Mouse (Mus musculus) forebrain, embryonic 15.5 days (tissue): ENCODE measurements at regions not wholly inside any gene's neighbourhood (a gene's known extent, or its start where the extent isn't known, plus 50 kb on each side); places are given as distances from the start of the nearest gene placed in this dataset.
"Not testable (repeated sequence)": the region's sequence is repeated elsewhere in the genome, so short reads cannot be mapped to it uniquely, and the experiment has no call there.

Source experiments
- ATAC-seq: fragments of 200-750 bp; cut with Nextera tagmentation; replicated peaks from 2 replicates; pipeline ENCODE4 v1.8.0; 2017; ENCODE audit warnings: mild to moderate bottlenecking, moderate TSS enrichment, moderate library complexity
- H3K27ac ChIP-seq: fragments of 300-500 bp; sonication (generic); replicated peaks from 2 replicates; pipeline ENCODE4 v1.5.1; 2015; ENCODE audit warnings: mild to moderate bottlenecking, inconsistent platforms
- H3K27me3 ChIP-seq: fragments of 300-500 bp; sonication (generic); 2 replicates; pipeline ENCODE4 v1.6.1; 2015; ENCODE audit warnings: inconsistent platforms
- H3K36me3 ChIP-seq: fragments of 300-500 bp; sonication (generic); 2 replicates; pipeline ENCODE4 v1.6.1; 2015; ENCODE audit warnings: mild to moderate bottlenecking, inconsistent platforms
- H3K4me1 ChIP-seq: fragments of 300-500 bp; sonication (generic); 2 replicates; pipeline ENCODE4 v1.6.1; 2015; ENCODE audit warnings: inconsistent platforms
- H3K4me2 ChIP-seq: fragments of 300-500 bp; sonication (generic); replicated peaks from 2 replicates; pipeline ENCODE4 v1.6.1; 2015; ENCODE audit warnings: mild to moderate bottlenecking, inconsistent platforms
- H3K4me3 ChIP-seq: fragments of 300-500 bp; sonication (generic); 2 replicates; pipeline ENCODE4 v1.5.1; 2015; ENCODE audit warnings: mild to moderate bottlenecking, inconsistent platforms
- H3K9ac ChIP-seq: fragments of 300-500 bp; sonication (generic); replicated peaks from 2 replicates; pipeline ENCODE4 v1.6.1; 2015; ENCODE audit warnings: mild to moderate bottlenecking, inconsistent platforms
- H3K9me3 ChIP-seq: fragments of 300-500 bp; sonication (generic); 2 replicates; pipeline ENCODE4 v1.6.1; 2016; ENCODE audit warnings: inconsistent platforms
- WGBS: fragments of 180-500 bp; shearing (Covaris S2); methylation state at CpG from one replicate; pipeline ENCODE4 v1.1.7; 2015; ENCODE audit warnings: mixed read lengths; 5-methylcytosine and 5-hydroxymethylcytosine counted together

DNA sequence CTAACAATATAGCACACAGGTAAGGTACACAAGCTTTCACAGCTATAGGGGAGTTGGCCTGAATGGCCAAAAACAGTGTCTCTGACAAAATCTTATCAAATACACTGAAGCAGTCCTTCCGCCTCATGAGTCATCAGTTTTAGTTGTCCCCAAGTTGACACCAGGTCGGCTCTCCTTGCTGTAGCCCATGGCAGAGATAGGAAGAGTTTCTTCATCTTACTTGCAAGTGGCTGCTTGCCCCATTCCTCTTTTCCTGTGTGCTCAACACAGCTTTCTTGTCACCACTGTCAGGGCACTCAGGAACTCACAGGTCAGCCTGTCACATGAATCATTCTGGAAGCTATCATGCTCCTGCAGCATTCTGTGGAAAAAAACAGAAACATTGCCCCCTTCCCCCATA lies 77.1 kb downstream of the Olfr721-ps1 start:
- H3K27ac ChIP-seq, H3K9ac ChIP-seq, H3K36me3 ChIP-seq, H3K27me3 ChIP-seq, ATAC-seq, H3K9me3 ChIP-seq, H3K4me1 ChIP-seq, H3K4me3 ChIP-seq, H3K4me2 ChIP-seq: not testable (repeated sequence)
- WGBS, result 95% methylated on average over 2 of the region's 2 CpGs

DNA sequence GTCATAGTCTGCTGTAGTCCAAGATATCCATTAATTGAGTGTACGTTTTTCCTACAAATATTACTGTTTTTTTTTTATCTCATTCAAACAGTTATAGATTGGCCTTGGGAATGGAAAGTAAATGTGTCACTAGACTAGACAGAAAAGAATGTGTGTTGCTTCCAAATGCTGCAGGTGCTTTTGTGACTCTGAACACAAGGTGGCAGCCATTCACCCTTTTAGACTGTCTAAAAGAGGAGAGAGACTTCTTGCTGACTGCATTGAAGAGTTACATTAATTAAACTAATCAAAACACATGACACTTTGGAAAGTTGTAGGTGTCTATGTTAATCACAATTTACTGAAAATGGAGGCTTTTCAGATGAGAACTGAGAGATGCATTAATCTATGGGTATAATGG lies 80.7 kb downstream of the Olfr721-ps1 start:
- Histone ChIP-seq H3K9ac (no peak overlapping the region), H3K27me3 (no peaks in the 10 kb centered on the region), H3K4me3 (no peak overlapping the region), H3K36me3 (no peaks in the 10 kb centered on the region), H3K9me3 (no peaks in the 10 kb centered on the region), H3K4me1 (no peaks in the 10 kb centered on the region), H3K27ac (no peak overlapping the region), H3K4me2 (no peak overlapping the region)
- WGBS, result 81% methylated on average over 1 of the region's 1 CpGs
- no peak; the same call in 1 of the 2 replicates for ATAC-seq

DNA sequence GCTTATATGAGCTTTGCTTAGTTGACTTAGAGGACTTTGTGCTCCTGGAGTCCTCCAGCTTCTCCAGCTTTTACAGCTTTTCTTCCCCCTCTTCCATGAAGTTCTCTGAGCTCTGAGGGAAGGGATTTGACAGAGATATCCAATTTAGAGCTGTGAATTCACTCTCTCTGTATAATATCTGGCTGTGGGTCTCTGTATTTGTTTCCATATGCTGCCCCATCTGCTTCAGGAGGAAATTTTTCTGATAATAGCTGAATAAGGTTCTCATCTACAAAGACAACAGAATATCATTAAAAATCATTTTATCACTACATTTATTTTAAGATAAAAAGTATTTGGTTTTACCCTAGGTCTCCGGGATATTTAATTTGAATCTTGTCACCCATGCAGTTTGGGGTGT lies 85.3 kb downstream of the Olfr721-ps1 start:
- H3K9ac ChIP-seq, result no peak overlapping the region
- H3K27ac ChIP-seq, result no peak overlapping the region
- no peak overlapping the region for H3K4me2 ChIP-seq
- H3K27me3 ChIP-seq, result no peaks in the 10 kb centered on the region
- H3K36me3 ChIP-seq, result no peaks in the 10 kb centered on the region
- no peaks in the 10 kb centered on the region for H3K9me3 ChIP-seq
- H3K4me1 ChIP-seq, result no peaks in the 10 kb centered on the region
- no peak for ATAC-seq
- 90% methylated on average over 1 of the region's 1 CpGs for WGBS
- H3K4me3 ChIP-seq, result no peak overlapping the region

DNA sequence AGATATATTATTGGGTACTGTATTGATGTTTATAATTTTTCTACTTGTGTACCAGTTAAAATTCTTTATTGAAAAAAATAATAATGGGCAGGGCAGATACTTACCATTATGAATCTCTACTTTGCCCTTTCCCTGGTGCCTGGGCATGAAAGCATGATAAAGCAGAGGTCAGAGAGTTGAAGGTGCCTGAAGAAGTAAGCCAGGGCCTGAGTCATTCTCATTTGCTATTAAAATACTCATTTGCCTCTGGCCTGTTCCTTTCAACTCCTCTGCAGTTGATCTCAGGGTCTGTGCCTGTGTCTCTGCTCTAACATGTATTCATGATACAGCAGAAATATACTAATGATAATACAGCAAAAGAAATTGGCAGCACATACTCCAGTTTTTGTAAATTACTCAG lies 89.4 kb downstream of the Olfr721-ps1 start:
- H3K27ac ChIP-seq, result no peak overlapping the region
- H3K4me2 ChIP-seq, result no peak overlapping the region
- H3K27me3 ChIP-seq, result no peaks in the 10 kb centered on the region
- no peaks in the 10 kb centered on the region for H3K36me3 ChIP-seq
- no peaks in the 10 kb centered on the region for H3K9me3 ChIP-seq
- H3K4me3 ChIP-seq, result no peak overlapping the region
- H3K9ac ChIP-seq, result no peak overlapping the region
- no peaks in the 10 kb centered on the region for H3K4me1 ChIP-seq
- ATAC-seq, result no peak

DNA sequence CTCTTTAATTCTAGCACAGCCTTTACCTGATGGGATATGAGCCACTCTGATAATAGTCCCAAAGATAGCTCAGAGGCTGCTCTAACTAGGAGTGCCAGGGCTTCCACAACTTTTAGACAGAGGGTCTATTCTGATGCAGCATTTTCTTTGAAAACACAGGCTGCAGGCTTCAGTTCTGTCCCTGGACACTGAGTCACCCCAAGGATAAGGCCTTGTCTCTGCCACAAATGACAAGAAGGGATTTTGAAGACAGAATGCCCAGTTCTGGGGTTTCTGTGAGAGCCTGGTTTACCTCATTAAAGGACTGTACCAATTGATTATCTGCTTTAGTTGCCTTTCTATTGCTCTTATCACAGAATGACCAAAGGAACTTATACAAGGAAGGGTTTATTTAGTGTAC lies 90.9 kb downstream of the Olfr721-ps1 start:
- no peak overlapping the region for H3K4me3 ChIP-seq
- no peak overlapping the region for H3K9ac ChIP-seq
- no peaks in the 10 kb centered on the region for H3K27me3 ChIP-seq
- H3K9me3 ChIP-seq, result no peaks in the 10 kb centered on the region
- no peaks in the 10 kb centered on the region for H3K36me3 ChIP-seq
- H3K4me1 ChIP-seq, result no peaks in the 10 kb centered on the region
- H3K4me2 ChIP-seq, result no peak overlapping the region
- no peak overlapping the region for H3K27ac ChIP-seq
- ATAC-seq, result no peak

DNA sequence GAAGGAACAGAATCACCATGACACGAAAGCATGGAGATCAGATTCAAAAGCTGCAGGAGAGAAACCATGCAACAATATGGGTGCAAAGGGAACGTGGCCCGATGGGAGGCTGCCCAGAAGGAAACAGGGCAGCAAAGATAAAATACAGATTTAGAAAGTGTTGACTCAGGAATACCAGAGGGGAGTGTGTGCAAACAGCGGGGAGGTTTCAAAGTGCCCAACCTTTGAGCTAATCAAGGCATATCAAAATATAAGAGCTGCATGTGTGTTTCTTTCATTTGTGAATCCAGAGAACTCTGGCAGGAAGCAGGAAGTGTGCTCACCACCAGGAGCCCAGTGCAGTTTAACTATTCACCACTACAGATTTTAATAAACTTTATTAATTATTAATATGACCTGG lies 110.8 kb downstream of the Olfr721-ps1 start:
- no peak overlapping the region for H3K4me3 ChIP-seq

DNA sequence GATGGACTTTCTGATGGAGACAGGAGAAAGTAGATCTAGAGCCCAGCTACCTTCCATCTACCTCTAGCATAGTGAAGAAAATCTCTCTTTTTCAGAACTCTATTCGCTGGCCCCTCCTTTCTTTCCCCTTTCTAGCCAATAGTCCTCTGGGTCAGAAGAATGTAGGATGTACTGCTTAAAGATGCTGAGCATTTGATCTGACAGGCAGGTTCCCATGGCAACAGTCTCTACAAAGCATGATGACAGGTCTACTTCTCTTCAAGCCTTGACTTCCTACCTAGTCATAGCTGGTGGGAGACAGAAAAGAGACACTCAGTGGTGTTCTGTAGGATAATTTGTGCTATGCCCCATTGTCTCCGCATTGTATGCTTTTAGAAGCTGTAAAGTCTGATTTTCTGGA lies 112.0 kb downstream of the Olfr721-ps1 start:
- no peaks in the 10 kb centered on the region for H3K4me1 ChIP-seq
- H3K9me3 ChIP-seq, result no peaks in the 10 kb centered on the region
- no peak overlapping the region for H3K4me3 ChIP-seq
- no peak overlapping the region for H3K9ac ChIP-seq
- 91% methylated on average over 2 of the region's 2 CpGs for WGBS
- no peaks in the 10 kb centered on the region for H3K27me3 ChIP-seq
- ATAC-seq, result no peak
- no peak overlapping the region for H3K4me2 ChIP-seq
- no peak overlapping the region for H3K27ac ChIP-seq
- no peaks in the 10 kb centered on the region for H3K36me3 ChIP-seq

More for the DNA sequence above, 110.8 kb downstream of the Olfr721-ps1 start:
- WGBS, result 84% methylated on average over 4 of the region's 4 CpGs
- no peaks in the 10 kb centered on the region for H3K4me1 ChIP-seq
- H3K4me2 ChIP-seq, result no peak overlapping the region
- no peaks in the 10 kb centered on the region for H3K27me3 ChIP-seq
- no peaks in the 10 kb centered on the region for H3K9me3 ChIP-seq
- H3K36me3 ChIP-seq, result no peaks in the 10 kb centered on the region
- H3K27ac ChIP-seq, result no peak overlapping the region
- no peak overlapping the region for H3K9ac ChIP-seq
- ATAC-seq, result no peak

DNA sequence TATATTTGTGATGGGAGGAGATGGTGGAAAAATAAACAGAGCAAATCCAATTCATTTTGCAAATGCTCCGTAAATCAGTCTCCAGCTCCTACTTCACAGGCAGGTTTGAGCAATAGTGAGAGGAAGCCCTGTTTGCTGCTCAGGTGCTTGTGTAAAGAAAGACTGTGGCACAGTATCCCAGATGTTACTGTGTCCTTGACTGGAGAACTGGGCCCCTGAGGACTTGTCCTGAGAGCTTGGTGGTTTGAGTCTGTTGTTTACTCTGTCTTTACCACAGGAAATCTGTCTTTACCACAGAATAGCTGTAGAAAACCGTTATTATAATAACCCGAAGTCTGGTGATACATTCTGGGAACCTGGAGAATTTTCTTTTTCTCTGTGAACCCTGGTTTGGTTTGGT lies 112.4 kb downstream of the Olfr721-ps1 start:
- WGBS, result 90% methylated on average over 3 of the region's 3 CpGs

DNA sequence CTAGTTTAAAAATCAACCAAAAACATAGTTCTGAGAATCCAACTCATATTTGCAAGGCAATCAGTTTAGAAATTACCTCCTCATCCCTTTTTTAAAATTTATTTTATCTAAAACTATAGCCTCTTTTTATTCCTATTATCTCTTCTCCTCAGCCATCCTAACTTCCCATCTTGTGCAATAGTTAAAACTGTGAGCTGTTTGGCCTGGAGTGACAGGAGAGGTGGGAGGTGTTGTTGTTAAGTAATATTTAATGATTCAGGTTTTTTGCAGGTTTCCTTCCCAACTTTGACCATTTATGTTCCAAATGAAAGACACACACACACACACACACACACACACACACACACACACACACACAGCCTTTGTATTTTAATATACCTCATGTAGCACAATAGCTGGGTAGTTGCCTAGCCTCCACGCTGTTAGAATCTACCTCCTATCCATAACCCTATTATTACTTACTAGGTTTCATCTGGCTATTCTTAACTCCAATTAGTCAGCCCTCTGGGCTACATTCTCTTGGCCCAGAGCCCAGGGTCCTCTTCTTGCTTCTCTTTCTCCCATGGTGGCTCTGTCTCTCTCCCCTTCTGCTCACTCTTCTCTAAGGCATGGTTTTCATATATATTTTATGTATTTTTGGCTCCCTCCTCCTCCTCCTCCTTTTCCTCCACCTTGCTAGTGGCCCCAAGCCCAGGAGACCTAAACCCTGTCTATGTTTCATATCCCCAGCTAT lies 113.5 kb downstream of the Olfr721-ps1 start:
- Histone ChIP-seq H3K4me2 (no peak overlapping the region), H3K27ac (no peak overlapping the region), H3K36me3 (no peaks in the 10 kb centered on the region), H3K4me1 (no peaks in the 10 kb centered on the region), H3K9ac (no peak overlapping the region), H3K27me3 (no peaks in the 10 kb centered on the region), H3K9me3 (no peaks in the 10 kb centered on the region), H3K4me3 (no peak overlapping the region)
- WGBS, result 50% methylated on average over 1 of the region's 1 CpGs
- no peak for ATAC-seq

More for the DNA sequence above, 112.4 kb downstream of the Olfr721-ps1 start:
- H3K36me3 ChIP-seq, result no peaks in the 10 kb centered on the region
- no peaks in the 10 kb centered on the region for H3K27me3 ChIP-seq
- H3K4me3 ChIP-seq, result no peak overlapping the region
- no peak overlapping the region for H3K27ac ChIP-seq
- H3K4me2 ChIP-seq, result no peak overlapping the region
- no peak overlapping the region for H3K9ac ChIP-seq
- no peaks in the 10 kb centered on the region for H3K9me3 ChIP-seq
- no peak for ATAC-seq
- no peaks in the 10 kb centered on the region for H3K4me1 ChIP-seq

DNA sequence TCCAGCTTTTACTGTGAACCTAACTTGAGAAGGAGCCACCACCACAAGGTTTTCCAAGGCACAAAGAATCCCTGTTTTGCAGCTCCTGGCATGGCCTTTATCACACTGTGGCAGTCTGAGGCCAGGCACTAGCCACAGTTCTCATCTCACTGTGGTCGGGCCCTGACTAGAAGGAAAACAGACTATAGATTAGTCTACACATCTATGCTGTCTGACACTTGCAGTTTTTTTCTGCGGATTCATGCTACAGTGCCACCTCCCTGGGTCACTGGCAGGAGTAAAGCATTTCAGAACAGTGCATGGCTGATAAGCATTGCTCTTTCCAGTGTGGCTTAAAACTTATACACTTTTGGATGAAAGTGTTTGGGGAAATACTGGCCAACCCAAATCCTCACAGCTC lies 114.3 kb downstream of the Olfr721-ps1 start:
- ATAC-seq, result no peak
- Histone ChIP-seq H3K4me3 (no peak overlapping the region), H3K9me3 (no peaks in the 10 kb centered on the region), H3K4me1 (no peaks in the 10 kb centered on the region), H3K27me3 (no peaks in the 10 kb centered on the region), H3K27ac (no peak overlapping the region), H3K36me3 (no peaks in the 10 kb centered on the region), H3K9ac (no peak overlapping the region), H3K4me2 (no peak overlapping the region)
- WGBS, result 83% methylated on average over 2 of the region's 2 CpGs

DNA sequence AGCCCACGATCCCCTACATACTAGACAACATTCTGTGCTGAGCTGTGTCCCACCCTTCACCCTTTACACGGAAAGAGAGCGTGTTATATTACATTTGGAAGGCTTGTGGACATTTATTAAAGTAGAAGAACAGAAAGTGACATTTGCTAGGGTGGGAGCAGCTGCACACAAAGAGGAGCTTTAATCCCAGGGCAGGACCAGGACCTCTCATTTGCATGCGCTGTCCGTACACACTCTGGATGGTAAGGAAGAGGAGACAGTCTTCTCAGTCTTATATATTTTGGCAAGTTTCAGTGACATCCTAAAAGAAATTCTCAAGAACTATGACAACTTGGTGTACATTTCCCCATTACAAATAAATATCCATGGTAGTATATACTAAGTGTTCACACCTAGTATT lies 114.8 kb downstream of the Olfr721-ps1 start:
- no peak overlapping the region for H3K9ac ChIP-seq
- no peak overlapping the region for H3K4me3 ChIP-seq
- H3K27ac ChIP-seq, result no peak overlapping the region
- H3K36me3 ChIP-seq, result no peaks in the 10 kb centered on the region
- no peaks in the 10 kb centered on the region for H3K27me3 ChIP-seq
- H3K9me3 ChIP-seq, result no peaks in the 10 kb centered on the region
- no peaks in the 10 kb centered on the region for H3K4me1 ChIP-seq
- WGBS, result 78% methylated on average over 5 of the region's 5 CpGs
- no peak for ATAC-seq
- H3K4me2 ChIP-seq, result no peak overlapping the region

DNA sequence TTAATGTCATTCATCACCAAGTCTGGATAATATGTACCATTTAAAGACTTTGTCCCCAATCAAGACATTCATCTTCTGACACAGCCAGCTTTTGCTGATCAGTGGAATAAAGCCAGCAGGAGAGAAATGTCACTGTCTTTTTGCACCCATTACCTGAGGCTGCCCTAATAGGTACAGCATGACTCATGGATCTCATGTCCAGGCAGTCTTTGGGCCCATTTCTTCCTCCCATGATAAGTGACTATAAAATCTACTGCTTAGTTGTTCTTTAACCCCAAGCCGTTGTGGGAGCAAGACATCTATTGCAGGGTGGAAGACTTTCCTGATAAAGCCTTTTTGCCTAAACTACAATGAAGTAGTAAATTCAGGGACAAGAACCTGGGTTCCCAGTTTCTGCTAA lies 116.9 kb downstream of the Olfr721-ps1 start:
- H3K27me3 ChIP-seq, result no peaks in the 10 kb centered on the region
- H3K4me3 ChIP-seq, result no peak overlapping the region
- no peaks in the 10 kb centered on the region for H3K4me1 ChIP-seq
- no peaks in the 10 kb centered on the region for H3K9me3 ChIP-seq
- no peak for ATAC-seq
- 87% methylated on average over 1 of the region's 1 CpGs for WGBS
- no peaks in the 10 kb centered on the region for H3K36me3 ChIP-seq
- no peak overlapping the region for H3K9ac ChIP-seq
- no peak overlapping the region for H3K27ac ChIP-seq
- no peak overlapping the region for H3K4me2 ChIP-seq

DNA sequence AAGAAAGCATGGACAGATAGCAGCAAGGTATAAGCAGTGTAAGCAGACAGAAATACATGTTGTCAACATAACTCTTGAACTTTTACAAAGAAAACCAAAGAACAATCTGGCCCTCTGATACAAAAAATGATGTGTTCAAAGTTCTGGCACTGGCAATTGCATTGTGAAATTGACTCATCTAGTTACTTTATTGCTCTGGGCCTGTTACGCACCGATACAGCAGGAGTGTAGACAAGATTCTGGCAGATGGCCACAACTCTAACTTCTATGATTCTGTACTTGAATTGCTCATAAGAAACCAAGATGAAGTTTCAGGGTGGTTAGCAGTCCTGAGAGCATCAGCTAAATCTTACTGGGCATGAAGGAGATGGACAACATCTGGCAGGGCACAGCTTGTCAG lies 117.7 kb downstream of the Olfr721-ps1 start:
- no peak overlapping the region for H3K9ac ChIP-seq
- no peaks in the 10 kb centered on the region for H3K36me3 ChIP-seq
- no peak overlapping the region for H3K27ac ChIP-seq
- no peak for ATAC-seq
- no peak overlapping the region for H3K4me2 ChIP-seq
- H3K27me3 ChIP-seq, result no peaks in the 10 kb centered on the region
- no peaks in the 10 kb centered on the region for H3K4me1 ChIP-seq
- 91% methylated on average over 2 of the region's 2 CpGs for WGBS
- no peaks in the 10 kb centered on the region for H3K9me3 ChIP-seq
- H3K4me3 ChIP-seq, result no peak overlapping the region
